Mouse (Mus musculus) testis, adult 10 weeks (tissue): ENCODE data around the gene Gal3st4. TPM values are rescaled to one million over a fixed set of nuclear protein-coding genes. Genes with fewer than 3 reads are reported as not detected.

Experiments
- polyA plus RNA-seq: library from polyadenylated mRNA; stranded (reverse); fragments of 350-450 nt; fragmentation: Illumina TruSeq; extraction: RNeasy Lipid Tissue Mini Kit (QIAGEN cat#74804); gene quantifications from one replicate; pipeline ENCODE4 v1.2.3, GENCODE M21; 2014; ENCODE audit warnings: low read depth, low replicate concordance

Gal3st4 gene
- polyA plus RNA-seq: not detected

DNA sequence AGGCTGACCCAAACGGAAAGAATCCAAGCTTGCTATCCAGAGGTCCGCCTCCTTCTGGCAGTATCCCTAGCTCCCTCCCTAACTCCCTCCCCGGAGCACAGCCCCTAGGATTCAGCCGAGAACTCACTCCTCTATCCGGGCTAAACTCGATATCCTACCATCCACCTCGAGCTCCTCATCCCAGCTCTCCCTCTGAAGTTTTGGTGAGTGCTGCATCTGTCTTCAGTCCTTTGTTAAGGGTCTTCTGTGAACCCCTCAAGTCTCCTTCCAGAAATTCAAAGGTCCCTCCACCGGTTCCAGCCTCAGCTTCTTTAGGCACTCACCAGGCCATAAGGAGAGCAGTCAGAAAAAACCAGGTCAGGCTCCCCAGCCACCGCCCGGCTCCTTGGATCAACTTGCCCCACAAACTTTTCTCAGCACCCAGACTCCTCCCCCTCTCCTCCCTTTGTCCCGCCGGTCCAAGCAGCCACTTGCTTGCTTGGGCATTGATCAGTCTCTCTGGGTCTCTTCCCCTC lies at the start of gene Gal3st4:
Gal3st4 (minus strand) TSS at position 432 of the 515 bp plus-strand sequence.

DNA sequence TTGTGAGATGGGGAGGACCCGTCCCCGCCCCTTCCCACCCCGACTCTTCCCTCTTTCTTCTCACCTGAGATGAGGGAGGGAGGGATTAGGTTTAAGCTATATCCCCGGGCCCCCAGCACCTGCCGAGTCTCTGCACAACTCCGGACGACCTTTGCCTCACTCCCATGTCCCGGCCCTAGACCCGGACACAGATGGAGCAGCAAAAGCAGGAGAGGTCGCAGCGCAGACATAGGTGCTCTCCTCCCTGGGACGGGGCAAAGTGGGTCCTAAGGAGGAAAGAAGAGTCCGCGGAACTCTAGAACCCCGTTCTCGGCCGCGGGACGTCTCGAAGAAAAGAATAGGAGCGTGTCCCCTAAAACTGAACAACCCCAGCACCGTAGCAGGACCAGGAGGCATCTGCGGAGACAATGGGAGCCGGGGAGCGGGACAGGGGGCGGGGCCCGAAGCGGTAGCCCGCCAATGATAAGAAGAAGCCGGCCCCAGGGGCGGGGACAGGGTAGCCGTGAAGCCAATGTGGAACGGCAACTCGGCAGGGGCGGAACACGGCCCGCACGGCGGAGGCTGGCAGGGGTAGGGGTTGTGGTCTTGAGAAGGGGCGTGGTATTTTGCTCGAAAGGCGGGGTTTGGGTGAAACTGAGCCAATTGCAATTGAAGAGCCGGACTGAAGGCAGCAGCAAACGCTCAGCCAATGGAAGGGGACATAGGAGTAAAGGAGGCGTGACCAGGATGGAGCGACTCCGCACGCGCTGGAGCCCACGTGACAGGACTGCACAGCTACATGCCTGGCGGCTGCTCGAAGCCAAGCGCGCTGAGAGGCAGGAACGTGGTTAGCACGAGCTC lies 7.2 kb upstream of the Gal3st4 start, which contains the start of the genes Gm43720, Gpc2 and Stag3:
Gm43720 (minus strand) TSS at position 374 of the 840 bp plus-strand sequence.
Gpc2 (minus strand) TSS at position 421 of the 840 bp plus-strand sequence.
Stag3 (plus strand) TSS at position 656 of the 840 bp plus-strand sequence.

DNA sequence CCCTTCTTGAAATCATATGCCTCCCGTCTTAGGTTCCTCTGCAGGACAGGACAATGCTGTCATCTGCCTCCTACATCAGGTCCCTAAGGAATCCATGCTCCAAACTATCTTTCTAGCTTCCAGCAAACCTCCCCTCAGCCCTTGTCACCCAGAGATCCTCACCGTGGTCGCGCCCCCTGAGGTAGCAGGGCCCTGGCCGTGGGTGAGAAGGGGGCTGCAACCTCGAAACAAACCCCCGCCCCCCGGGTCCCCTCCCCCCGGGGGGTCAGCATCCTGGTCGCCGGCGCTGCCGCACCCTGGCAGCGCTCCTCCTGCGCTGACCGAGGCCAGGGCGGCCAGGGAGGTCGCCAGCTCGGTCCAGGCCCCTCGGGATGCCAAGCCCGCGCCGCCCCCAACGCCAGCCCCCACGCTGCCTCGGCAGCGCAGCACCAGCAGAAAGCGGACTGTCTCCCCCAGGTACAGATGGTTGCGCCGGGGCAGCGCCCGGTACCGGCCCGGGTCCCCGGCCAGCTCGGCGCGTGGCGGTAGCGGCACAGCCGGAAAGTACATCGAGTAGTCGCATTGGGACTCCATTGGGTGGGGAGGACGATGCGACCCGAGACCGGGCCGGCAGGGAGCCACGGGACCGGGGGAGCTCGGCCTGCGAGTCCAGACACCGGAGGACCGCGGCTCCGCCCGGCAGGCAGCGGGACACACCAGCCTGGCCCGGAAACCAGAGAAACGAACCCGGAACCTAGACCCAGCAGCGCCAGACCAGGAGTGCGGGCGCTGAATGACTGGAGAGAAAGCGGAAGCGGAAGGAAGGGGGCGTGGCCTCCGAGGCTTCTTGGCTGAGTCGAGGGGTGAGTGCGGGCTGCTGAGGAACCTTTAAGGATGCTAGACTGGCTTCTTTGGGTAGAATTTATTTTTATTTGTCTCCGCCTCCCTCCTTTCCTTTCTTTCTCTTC lies 9.1 kb downstream of the Gal3st4 start, which contains the start of gene BC037034:
BC037034 (minus strand) TSS at position 774 of the 947 bp plus-strand sequence.

DNA sequence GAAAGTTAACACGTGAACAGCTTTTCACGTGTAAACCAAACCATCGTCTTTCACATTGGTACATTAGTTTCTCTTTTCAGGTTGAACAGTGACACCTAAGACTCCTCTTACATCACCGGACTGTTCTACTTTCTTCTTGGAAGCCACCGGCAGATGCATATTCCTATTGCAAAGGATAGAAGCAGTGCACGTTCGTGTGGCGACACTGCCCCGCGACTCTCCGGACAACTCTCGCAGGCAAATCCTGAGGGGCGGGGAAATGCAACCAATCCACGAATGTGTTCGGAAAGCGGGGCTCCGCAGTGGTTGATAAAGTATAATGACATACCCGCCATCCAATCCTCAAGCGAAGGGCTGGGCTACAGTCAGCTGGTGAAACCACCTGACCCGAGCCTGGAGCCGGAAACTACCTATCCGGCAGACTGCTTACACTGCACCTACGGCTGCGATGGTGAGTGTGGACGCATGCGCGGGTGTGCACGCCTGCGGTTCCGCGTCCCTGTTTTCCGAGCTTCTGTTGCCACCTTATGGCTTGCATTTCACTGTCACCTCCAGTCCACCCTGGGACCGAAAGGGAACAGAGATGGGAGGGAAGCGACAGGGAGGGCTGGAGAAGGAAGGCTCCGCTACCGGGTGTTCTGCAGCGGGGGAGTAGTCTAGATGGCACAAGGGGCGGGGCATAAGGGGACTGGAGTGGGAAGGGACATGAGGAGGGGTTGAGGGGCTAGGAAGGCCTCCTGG lies 17.1 kb downstream of the Gal3st4 start, which contains the start of gene Lamtor4:
Lamtor4 (plus strand) TSS at position 130 of the 741 bp plus-strand sequence.

DNA sequence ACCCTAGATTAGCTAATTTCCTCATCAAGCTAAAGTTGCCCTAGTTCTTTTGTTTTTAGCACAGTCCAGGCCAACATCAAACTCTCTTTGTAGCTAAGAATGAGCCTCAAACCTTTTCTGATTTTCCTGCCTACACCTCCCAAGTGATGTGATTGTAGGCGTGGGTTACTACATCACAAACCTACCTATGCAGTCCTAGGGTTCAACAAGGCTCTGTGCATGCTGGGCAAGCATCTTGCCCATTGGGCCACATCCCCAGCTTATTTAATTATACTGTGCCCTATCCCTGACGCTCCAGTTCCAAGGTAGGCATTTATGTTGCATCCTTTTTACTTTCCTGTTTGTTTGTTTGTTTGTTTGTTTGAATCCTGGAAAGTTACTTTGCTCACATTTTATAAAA lies 46.9 kb downstream of the Gal3st4 start, which contains the start of gene Nxpe5:
Nxpe5 (plus strand) TSS at position 199 of the 400 bp plus-strand sequence.

Other genes starting within 250 kb of the Gal3st4 start
- gene Smok3c, start 219.6 kb downstream of the Gal3st4 start, polyA plus RNA-seq: 5.5 TPM
- 16.2 TPM for gene Zkscan1, start 187.8 kb downstream of the Gal3st4 start, polyA plus RNA-seq
- 109 TPM for gene Zscan21, start 155.9 kb downstream of the Gal3st4 start, polyA plus RNA-seq
- 6.7 TPM for gene Zfp113, start 117.1 kb downstream of the Gal3st4 start, polyA plus RNA-seq
- 89.9 TPM for gene Cops6, start 111.8 kb downstream of the Gal3st4 start, polyA plus RNA-seq
- gene Ap4m1, start 100.8 kb downstream of the Gal3st4 start, polyA plus RNA-seq: 10.5 TPM
- gene Mcm7, start 100.4 kb downstream of the Gal3st4 start, polyA plus RNA-seq: 62.1 TPM
- 14.1 TPM for gene Taf6, start 85.4 kb downstream of the Gal3st4 start, polyA plus RNA-seq
- 2.8 TPM for gene Cnpy4, start 85.4 kb downstream of the Gal3st4 start, polyA plus RNA-seq
- 0.32 TPM for gene Mblac1, start 78.5 kb downstream of the Gal3st4 start, polyA plus RNA-seq
- 0.14 TPM for gene Nxpe5, start 46.9 kb downstream of the Gal3st4 start, polyA plus RNA-seq
- 0.27 TPM for gene Lamtor4, start 17.4 kb downstream of the Gal3st4 start, polyA plus RNA-seq
- 3.5 TPM for gene BC037034, start 8.8 kb downstream of the Gal3st4 start, polyA plus RNA-seq
- 0.03 TPM for gene Gm43720, start 7.1 kb upstream of the Gal3st4 start, polyA plus RNA-seq
- gene Gpc2, start 7.2 kb upstream of the Gal3st4 start, polyA plus RNA-seq: 3.1 TPM
- 511 TPM for gene Stag3, start 7.4 kb upstream of the Gal3st4 start, polyA plus RNA-seq
- not detected for gene Pvrig, start 69.1 kb upstream of the Gal3st4 start, polyA plus RNA-seq
- 8.2 TPM for gene Zfp157, start 168.6 kb upstream of the Gal3st4 start, polyA plus RNA-seq